Mouse (Mus musculus) CH12F3 (cell line): ENCODE data around the gene Cpeb3.

Source experiments
- in situ Hi-C: fragments of 300-500 bp; cut with MboI; formaldehyde crosslinking; loops from 2 replicates; pipeline ENCODE4 v1.14.3; 2020; ENCODE audit warnings: low sequenced_read_pairs

Cpeb3 gene

DNA sequence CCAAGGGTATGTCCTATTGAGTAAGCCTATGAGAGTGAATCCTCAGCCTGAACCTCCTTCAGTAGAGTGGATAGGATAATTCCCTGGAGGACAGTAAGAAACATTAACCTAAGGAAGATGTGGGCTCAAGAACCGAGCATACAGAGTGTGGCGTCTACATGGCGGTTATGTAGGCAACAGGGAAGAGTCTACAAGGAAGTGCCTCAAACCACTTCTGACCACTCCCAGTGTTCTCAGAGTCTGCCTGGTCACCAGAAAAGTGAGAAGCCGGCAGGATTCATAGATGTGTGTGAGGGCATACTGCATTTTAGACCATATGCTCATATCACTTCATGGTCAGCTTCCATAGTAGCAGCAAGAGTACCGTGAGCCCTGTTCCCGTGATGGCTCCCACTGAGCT, 159.9 kb downstream of the Cpeb3 start:
- in situ Hi-C loops = no loop called here

DNA sequence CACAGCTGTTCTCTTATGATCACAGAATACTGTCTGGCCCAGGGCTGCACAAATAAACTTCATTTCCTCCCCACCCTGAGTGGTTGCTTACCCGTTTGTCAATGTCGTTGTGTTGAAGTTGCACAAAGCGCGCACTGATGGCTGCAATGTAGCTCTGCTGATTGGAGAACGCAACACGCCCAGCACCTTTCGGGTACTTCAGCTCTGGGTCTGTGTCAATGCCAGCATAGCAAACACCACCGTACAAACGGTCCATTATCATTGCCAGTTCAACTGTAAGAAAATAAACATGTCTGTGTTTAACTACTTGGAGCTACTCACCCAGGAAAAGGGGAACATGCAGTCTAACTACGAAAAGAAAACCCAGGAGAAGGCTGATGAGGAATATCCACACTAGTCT, 164.0 kb downstream of the Cpeb3 start:
- in situ Hi-C loops = no loop called here

DNA sequence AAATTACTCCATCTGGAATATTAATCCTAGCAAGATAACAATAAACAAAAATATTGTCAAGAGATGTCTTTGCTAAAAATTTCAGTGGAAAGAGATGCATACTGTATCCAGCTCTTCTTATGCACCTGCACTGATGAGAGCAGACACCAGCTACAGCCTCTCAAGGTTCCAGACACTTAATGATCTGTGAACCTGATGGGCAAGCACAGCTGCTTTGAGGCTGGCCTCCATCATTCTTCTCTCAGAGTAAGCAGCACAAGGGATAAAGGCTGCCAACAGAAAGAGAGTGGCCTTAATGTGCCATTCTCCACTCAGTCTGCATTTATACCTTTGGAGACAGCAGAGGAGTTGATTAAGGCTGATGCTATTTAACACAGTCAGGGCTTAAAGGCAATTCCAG, 167.5 kb downstream of the Cpeb3 start:
- in situ Hi-C loops = no loop called here

DNA sequence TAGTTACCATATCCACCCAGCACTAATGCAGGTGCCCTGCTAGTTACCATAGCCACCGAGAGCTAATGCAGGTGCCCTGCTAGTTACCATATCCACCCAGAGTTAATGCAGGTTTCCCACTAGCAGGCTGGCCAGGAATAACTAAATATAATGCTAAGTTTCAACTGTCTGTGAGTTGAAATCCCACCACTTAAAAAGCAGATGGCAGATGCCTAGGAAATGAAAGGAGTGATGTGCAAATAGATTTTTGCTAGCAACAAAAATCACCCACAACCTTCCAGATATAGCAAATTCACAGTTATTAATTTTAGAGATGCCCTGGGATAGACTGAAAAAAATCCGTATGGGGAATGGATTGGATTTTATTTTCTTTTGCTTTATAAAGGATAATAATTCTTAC, 176.0 kb downstream of the Cpeb3 start:
- in situ Hi-C loops = no loop called here

DNA sequence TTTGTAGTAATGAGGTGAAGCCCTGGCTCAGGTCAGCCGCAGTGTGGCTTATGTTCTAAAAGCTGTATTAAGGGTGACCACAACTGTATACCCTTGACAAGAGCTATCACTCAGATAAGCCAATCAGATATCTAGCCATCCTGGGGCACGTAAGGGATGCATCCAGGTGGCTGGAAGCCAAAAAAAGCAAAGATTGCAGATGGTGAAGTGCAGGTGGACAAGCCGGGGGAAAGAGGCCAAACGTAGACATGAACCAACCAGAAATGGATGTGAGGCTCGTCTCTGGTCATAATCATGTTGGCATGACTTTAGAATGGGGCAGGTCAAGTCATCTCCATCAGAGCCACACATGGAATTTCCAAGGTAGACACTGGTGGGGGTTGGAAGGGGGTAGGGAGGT, 177.0 kb downstream of the Cpeb3 start:
- in situ Hi-C loops = no loop called here

DNA sequence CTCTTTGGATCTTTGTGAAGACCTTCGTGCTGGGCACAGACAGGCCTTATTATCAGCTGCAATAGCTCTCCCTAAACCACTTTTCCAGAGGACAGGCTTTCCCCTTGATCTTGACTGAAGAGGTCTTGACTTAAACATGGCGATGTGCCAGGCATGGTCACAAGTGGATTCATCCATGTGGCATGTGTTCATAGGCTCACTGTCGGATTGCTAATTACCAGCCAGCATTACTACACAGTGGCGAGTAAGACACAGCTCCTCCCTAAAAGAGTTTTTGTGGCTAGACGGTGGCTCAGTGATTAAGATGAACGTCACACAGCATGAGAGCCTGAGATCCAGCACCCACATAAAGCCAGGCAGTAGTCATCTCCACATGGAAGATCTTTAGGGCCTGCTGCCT, 178.6 kb downstream of the Cpeb3 start:
- in situ Hi-C loops = no loop called here

DNA sequence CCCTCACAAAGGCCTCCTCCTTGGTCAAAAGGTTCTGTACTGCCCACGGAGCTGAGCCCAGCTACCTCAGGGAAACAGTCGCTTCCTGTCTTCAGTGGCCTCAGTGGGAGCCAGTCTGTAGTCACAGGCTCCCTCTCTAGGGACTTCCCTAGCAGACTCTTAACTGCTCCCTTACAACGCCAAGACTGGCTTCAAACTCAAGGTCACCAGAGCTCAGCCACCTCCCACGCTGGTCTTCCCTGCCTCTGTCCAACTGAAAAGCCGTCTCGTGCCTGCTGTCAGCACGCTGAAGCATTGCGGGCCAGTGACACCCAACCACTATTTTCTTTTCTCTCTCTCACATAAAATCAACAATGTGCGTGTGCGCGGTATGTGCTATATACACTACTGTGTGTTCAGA, 182.0 kb downstream of the Cpeb3 start:
- in situ Hi-C loops = no loop called here

DNA sequence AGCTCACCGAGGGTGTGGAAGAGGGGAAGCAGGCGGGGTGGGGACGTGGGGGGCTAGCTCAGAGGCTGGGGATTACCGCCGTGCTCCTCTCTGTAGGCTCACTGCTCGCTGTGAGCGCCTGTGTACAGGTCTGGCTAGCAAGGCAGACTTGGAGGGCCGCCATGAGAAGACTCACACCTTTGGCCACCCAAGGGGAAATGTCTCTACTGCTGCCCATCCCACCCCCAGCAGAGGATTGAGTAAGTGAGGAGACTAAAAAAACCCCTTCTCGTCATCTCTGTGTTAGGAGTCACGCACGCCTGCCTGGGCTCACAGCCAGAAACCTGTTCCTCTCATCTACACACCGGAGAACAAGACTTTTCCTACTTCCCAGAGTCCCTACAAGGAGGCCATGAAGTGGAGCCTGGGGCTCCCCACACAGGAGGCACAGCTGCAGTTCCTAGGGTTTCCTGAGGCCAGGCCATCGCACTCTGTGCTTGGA, 182.5 kb downstream of the Cpeb3 start:
- in situ Hi-C loops = no loop called here

DNA sequence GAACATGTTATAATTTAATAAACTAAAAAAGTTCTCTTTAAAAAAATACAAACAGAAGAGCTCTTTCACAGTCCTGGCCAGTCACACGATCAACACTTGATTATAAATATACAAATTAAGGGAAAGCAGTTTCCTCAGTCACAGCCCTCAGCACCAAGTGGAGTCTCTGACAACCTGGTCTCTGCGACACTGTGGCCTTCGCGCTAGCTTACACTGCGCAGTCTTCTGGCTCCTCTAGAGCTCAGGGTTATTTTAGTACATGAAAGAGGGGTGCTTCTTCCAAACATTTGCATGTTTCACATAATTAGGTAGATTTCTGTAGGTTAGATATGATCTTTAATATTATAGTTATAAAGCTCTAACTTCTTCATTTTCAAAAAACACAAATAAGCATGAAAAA, 186.3 kb downstream of the Cpeb3 start:
- in situ Hi-C loops = no loop called here

DNA sequence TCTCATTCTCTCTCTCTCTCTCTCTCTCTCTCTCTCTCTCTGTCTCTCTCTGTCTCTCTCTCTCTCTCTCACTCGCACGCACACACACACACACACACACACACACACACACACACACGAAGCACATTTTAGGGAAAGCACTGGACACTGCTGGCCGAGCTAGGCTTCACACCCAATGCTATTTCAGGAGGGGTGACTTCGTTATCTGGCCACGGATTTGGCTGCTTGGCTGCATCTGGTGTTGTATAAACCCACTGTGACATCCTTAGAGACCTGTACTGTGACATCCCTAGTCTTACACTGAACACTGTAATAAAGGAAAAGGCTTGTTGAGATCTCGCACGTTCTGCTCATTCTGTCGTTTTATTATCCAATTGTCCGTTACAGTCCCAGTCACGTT, 187.4 kb downstream of the Cpeb3 start:
- in situ Hi-C loops = no loop called here

DNA sequence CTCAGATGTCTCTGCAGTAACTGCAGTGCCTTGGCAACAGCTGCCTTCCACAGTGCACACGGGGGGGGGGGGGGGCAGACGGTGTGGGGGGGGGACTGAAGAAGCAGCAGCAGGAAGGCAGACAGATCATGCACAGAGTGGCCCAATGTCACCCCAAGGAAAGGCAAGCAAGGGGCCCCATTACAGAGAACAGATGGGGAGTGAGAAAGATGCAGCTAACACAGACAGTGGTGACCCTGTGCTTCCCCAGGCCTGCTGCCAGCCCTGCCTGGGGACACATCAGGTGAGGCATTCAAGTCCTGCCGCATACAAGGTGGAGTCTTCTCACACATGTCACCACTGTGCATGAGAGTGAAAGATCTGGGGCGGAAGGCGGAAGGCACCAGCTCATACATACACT, 187.9 kb downstream of the Cpeb3 start:
- in situ Hi-C loops = no loop called here

DNA sequence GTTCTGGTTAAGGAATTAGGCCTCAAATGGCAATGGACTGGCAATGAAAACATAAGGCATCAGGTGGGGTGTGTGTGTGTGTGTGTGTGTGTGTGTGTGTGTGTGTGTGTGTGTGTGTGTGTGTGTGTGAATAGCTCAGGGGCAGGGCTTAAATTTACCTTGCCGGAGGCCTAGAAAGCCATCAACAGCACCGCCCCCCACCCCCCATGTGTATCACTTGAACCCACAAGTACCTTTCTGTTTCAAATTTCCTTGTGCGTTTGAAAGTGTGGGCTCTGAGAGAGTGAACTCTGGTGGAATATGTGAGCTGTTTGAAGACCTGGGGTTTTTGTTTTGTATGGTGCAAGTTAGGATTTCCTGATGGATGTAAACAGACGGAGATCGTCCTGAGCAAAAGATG, 189.5 kb downstream of the Cpeb3 start:
- in situ Hi-C loops = no loop called here

DNA sequence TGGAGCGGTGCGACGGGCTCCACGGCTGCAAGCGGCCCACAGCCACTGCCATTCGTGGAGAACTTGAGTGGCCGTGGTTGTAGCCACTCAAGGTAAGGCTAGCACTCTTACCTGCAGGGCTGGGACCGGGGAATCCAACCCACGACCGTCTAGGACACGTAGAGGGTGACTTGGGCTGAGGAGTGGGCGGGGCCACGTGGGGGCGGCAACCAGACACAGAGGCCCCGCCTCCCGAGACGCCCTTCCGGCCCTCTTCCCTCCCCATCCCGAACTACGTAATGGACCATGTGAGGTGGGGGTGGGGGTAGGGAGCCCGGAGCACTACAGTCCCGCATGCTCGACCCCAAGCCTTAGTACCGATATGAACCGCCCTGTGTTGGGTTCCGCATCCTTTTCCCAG, 190.0 kb downstream of the Cpeb3 start:
- in situ Hi-C loops = no loop called here

DNA sequence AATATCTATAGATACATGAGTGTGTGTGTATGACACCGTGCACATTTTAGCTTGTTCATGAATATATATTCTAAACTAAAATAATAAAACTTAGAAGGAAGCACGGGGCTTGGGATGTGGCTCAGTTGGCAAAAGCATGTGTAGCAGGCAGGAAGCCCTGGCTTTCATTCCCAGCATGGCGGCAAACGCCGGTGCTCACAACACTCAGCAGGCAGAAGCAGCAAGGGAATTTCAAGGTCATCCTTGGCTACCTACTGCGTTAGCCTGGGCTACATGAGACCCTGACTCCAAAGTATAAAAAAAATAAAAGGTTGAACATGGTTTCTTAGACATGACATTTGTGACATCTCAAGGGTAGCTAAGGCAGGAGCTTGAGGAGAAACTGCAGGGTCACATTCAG, 191.5 kb downstream of the Cpeb3 start:
- in situ Hi-C loops = no loop called here

DNA sequence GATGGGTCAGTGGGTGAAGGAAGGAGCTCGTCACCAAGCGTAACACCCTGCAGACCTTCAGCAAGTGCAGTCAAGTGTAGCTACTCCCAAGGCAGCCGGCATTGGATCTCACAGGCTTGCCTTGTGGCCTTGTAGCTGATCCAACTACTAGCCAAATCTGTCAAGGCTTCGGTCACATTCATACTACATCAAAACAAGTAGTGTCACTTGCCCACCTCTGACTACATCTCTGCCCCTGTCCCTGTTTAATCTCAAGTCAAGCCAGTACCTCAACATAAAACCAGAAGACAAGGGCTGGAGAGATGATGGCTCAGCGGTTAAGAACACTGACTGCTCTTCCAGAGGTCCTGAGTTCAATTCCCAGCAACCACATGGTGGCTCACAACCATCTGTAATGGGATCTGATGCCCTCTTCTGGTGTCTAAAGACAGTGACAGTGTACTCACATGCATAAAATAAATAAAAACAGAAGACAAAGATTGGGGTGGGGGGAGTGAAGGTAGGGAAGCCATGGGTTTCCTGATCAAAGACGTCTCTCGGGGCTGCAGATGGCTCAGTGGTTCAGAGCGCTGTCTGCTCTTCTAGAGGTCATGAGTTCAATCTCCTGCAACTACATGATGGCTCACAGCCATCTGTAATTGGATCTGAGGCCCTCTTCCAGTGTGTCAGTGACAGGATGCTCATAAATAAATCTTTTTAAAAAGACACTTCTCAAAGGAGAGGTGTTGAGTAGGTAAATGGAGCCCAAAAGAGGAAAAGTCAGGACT, 194.0 kb downstream of the Cpeb3 start:
- in situ Hi-C loops = no loop called here

DNA sequence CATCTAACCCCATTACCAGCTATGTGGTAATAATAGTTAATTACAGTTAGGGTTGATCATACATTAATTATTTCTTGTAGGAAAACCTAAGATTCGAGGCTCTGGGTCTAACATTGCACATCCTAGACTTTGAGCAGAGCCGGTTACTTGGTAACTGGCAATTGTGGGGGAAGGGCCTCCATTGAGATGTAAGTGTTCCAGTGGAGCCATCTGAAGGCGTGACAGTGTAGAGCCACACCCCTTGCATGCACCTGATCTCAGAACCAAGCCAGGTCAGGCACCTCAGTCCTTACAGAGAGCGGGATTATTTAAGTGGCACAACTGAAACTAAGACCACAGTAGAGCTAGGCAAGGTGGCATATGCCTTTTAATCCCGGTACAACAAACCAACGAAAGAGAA, 194.9 kb downstream of the Cpeb3 start:
- in situ Hi-C loops = no loop called here

DNA sequence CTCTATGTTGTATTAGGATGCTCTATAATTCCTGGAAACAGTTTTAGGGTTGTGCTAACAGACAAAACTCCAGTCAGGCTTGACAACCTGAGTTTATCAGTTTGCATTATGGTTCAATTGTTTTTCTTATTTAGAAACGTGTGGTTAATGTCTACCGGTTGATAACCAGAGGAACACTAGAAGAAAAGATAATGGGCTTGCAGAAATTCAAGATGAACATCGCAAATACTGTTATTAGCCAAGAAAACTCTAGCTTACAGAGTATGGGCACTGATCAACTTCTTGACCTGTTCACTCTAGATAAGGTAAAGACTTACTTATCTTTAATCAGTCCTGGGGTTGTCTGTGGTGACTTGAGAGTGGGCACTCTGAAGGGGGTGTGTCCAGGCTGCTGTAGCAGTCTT, 198.5 kb downstream of the Cpeb3 start:
- in situ Hi-C loops = no loop called here

DNA sequence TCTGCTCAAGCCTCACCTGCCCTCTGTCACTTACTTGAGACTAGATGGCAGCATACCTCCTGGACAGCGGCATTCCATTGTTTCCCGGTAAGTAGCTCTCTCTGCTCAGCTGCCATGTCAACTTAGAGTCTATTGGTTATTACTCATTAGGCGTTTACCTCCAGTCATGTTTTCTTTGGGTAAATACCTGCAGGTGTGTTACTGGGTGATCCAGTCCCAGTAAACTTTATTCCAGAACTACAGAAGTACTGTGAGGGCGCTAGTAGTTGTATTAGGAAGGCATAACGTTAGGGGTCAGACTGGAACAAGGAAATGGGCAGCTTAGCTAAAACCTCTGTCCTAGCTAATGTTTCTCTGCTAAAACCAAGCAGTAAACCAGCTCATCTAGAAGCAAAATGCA, 203.8 kb downstream of the Cpeb3 start:
- in situ Hi-C loops = no loop called here
